Mouse (Mus musculus) cerebellum, adult 9-10 months (tissue): ENCODE data around the gene Dnmt3l.
A peak's percentile ranks its signal among the peaks of the same experiment; 100 is the strongest.

ENCODE experiments used
- DNase-seq: peaks from one replicate; pipeline ENCODE4 v3.0.0; 2022

The Dnmt3l gene

DNA sequence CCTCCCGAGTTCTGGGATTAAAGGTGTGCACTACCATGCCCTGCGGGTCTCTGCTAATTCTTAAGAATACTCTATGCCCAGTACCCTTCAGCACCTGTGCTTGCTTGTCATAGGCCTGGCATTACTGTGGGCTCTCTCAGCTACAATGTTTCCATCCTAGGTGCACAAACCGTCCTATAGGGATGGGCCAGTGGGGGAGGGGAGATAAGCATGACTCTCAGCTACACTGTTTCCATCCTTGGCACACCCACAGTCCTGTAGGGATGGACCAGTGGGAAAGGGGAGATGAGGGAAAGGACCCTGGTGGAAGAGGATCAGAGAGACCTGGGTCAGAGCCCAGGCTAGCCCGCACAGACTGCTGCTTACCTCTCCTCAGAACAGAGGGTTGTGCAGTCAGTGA is 4.6 kb upstream of the Dnmt3l start:
- no peak for DNase-seq

DNA sequence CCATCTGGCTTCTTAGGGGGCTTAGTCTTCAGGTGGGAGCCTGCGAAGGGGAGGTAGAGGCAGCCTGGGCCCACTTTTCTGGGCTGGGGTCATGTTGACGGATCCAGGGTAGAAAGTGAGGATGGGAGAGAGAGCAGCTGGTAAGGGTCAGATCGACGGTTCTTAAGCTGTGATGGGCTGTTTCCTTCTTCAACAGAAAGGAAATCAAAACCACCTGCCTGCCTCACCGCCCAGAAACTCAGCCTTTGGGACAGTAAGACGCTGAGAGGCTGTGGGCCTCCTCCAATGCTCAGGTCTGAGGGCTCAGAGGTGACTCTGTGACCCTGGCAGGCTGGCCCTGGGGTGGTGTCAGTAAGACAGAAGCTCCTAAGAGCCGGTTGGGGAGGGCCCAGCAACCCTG is 349 bp downstream of the Dnmt3l start:
- no peak for DNase-seq

DNA sequence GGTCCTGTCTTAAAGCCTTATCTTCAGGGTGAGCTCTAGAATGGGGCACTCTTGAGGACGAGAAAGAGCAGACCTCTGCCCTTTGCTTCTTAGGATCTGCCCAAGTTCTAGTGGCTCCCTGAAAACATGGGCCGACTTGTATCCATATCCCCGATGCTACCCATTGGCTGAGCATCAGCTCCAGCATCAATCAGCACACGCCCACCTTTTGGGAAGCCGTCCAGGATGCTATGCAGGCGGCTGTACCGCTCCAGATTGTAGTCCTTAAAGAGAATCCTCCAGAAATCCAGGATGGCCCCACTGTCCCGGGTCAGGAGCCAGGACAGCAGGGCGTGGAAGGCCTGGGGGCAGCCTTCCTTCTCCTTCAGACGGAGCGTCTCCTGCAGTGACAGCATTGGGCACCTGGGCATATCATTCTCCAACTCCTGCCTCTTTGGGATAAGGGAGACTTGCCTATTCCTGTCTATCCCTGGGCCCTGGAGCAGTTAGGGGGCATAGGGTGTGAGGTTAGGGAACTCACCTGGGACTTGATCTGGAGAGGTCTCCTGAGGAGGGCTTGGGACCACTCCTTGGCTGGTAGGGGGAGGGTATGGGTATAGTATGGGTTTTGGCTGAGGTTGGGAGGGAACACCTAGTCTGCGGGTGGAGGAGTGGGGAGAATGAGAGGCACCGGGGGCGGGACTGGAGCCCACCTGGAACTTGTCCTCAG is 1.1 kb downstream of the Dnmt3l start:
- no peak for DNase-seq

DNA sequence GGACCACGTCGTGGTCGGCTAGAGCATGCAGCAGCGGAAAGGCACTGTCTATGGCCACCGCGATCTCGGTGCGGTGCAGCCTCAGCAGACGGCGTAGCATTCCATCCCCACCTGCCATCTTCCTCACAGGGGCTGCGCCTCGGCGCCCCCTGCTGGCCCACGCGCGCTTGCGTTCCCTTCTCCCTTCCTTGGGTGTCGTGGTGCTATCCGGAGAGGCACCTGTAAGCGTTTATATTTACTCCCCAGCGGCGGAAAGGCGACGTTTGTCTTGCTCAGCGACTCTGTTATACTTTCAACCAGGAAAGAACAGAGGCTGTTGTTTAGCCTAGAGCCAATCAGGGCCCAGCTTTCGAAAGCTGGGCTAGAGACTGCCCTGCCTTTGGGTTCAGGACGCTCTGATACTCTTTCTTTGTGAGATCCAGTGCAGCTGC is 1.7 kb downstream of the Dnmt3l start, which contains the start of gene Aire:
Gene Aire, minus strand, starts transcription at position 205 of the 431 bp plus-strand sequence.
- DNase-seq, result peak; percentile 46

DNA sequence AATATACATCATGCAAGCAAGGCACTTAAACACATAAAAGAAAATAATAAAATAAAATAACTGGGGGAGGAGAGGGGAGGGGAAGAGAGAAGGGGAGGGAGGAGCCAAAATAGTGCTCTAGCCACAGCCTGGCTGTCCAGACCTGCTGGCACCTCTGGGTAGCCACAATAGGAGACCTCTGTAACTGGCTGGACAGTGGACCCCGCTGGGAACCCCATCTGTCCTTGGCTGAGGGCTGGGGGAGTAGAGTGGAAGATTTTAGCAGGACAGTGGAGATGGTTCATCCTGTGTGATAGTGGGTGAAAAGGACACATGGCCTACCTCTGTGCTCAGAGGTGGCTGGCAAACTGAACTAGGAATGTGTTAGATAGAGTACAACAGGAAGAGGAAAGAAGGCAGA is 2.8 kb downstream of the Dnmt3l start:
- no peak for DNase-seq

DNA sequence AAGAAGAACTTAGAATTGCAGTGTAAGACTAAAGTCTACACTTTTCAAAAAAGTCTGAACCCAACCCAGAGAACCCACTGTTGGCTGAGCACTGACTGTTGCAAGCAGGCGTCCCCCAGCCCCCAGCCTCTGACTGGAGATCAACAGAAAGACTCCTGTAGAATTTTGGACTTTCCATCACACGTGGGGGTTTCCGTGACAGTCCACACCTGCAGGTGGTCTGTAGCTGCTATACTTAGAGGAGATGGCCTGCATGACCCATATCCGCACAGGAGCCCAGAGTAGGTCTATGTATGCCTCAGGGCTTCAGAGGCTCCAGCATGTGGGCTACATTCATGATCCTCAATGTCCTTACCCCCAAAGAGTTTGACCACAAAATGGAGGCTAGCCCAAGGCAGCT is 4.6 kb downstream of the Dnmt3l start:
- DNase-seq, result no peak

DNA sequence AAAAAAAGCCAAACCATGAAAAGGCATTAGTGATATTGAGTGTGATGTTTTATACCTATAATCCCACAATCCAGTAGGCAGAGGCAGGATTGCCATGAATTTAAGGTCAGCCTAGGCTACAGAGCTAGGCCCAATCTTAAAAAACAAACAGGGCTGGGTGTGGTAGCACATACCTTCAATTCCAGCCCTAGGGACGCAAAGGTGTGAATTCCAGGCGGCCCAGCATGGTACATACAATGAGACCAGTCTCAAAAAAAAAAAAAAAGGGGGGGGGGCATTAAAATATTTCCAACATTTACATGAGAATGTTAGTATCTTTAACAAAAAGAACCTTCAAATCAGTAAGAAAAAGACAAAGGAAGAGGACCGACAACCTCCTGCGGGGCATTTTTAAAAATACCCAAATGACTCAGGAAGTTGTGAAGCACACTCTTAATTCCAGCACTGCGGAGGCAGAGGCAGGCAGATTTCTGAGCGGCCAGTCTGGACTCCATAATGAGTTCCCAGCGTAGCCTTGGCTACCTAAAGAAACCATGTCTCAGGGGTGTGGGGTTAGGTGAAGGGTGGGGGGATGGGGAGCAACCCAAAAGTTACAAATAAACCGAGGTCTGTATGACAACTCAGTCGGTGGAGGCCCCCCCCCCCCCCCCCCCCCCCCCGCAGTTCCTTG is 6.4 kb downstream of the Dnmt3l start:
- DNase-seq, result no peak

DNA sequence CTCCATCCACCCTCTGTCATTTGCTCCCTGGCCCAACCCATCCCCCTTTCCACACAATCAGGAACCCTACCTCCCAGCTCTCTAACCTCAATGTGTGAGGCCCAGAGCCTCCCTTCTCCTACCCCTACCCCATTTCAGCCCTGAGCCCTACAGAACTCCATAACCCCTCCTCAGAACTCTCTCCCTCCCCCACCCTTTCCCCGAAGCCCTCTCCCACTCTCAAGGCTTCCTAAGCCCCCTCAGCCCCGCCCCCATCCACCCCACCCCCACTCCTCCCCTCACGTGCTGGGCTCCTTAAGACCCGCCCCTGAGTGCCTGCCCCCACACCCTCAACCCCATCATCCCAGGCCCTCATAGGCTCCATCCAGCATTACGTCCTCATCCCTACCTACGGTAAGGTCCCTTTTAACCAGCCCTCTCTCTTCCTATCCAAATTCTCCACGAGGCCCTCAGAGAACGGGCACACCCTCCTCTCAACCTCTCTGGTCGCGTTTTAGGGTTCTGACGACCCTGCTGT is 7.8 kb downstream of the Dnmt3l start:
- no peak for DNase-seq

DNA sequence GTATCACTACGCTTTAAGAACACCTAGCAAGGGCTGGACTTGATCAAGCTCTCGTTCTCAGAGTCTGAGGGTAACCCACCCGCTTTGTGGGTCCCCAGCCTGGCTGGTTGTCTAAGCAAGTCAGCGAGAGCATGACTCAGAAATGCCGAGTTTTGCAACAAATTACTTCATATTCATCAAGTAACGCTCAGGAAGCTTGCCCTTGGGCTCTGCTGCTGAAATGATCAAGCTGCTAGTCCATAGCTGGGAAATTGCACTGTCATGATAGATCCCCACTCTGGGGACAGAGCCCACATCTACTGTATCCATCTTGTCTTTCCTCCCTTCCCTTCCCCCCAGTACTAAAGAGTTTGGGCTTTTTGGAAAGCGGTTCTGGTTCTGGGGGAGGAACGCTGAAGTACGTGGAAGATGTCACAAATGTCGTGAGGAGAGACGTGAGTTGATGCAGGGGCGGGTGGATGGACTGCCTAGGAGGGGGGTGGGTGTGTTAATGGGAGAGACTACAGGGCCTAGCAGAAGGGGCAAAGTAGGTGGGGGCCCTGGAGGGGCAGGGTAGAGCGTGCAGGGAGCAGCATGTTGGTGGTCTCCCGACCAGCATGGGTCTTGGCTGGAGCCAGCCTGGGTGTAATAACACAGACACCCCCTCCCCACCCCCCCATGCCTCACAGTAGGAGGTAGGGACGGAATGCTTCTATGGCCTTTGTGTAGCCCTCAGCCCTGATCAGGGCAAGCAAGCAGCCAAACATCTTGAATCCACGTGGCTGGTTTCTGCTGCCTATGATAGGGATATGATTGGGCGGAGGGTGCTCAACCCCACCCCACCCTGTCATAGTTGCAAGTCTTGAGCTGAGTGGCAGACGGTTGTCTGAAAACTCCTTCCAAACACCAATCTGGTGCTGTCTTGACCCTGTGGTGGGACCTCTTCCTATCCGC is 13.2 kb downstream of the Dnmt3l start:
- no peak for DNase-seq

DNA sequence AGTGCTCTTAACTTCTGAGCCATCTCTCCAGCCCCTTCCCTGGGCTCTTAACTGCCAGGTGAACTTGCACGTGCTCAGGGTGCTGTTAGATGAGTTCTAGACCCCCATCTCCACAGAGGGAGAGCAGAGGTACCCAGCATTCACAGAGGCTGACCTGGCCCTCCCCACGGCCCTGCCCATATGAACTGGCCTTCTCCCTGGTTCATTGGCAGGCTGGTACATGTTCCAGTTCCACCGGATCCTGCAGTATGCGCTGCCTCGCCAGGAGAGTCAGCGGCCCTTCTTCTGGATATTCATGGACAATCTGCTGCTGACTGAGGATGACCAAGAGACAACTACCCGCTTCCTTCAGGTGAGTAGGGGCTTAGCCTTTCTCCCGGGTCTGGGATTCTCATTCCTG is 15.3 kb downstream of the Dnmt3l start:
- no peak for DNase-seq

DNA sequence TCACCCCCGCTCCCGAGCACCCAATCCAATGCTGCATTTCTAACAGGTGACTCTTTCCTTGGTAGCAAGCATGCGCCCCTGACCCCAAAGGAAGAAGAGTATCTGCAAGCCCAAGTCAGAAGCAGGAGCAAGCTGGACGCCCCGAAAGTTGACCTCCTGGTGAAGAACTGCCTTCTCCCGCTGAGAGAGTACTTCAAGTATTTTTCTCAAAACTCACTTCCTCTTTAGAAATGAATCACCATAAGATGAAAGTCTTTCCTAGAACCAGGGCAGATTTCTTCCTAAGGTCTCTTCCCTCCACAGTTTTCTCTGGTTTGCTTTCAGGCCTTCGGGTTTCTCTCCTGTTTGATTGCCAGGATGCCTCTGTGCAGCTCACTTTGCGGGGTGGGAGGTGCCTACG is 21.4 kb downstream of the Dnmt3l start:
- no peak for DNase-seq

DNA sequence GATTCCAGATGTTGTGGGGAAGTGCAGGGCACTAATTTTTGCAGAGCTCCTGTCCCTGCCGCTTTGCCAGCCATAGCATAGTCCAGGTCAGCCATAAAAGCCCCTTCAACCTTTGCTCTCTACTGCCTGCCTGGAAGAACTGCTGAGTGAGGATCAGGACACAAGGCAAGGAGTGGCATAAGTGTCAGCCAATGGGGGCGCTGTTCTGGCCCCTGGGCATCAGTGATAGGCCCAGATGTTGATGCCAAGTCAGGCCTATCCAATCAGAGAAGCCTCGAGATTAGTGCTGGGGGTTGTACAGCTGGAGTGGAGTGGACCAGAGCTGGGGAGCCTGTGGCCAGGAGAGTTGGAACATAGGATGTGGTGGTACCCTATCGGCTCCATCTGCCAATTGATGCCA is 25.5 kb downstream of the Dnmt3l start:
- DNase-seq, result no peak

DNA sequence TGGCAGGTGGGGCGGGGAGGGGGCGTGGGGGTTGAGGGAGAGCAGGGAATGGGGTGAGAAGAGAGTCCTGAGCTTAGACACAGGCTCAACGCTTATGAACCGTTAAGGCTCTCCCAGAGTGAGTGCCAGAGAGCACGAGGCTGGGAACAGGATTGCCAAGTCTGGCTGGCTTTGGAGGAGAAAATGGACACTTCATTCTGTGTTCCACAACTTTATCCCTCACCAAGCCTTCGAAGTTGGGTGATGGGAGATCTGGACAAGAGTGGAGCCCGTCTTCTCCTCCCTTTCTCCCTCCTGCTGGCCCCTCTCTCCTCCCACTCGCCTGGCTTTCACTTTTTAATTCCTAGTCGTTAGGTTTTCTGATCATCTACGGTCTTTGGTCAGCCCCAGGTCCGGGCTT is 26.8 kb downstream of the Dnmt3l start:
- no peak for DNase-seq

DNA sequence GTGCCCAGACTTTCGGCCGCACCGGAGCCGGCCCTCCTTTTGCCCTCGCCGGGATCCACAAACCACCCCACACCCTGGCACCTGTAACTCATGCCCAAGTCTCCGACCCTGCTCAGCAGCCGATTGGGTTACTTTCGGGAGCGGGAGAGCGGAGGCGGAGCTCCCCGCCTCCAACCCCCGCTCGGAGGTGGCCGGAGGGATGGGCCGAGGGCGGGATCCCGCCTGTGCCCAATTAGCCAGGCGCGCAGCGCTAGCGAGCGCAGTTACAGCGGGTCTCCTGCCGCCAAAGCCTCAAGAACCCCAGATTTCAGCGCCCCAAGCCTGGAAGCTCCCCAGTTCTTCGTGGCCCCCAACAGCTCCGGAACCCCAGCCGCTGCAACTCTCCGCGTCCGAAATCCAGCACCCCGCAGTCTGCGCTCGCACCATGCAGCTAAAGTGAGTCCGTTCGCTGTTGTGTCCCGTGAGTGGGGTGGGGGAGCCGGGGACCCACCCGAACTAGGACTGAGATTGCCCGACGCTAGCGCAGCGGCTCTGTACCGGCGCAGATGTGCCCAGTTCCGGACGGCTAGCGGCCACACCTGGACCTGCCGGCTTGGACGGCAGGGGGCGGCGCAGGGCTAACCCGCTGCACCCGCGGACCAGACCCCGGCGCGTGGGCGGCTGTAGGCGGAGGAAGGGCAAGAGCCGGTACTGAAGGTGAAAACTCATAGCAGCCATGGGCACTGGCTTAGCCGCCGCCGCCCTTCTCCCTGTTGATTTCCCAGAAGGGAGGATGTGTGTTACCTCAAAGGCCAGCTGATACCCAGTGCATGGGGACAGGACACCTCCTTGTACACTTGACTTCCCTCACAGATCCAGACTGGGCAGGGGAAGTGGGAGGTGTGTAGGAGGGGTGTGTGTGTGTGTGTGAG is 27.6 kb downstream of the Dnmt3l start, which contains the start of gene Icosl:
Gene Icosl, plus strand, starts transcription at position 202 of the 911 bp plus-strand sequence.
- DNase-seq, result peak; percentile 27

DNA sequence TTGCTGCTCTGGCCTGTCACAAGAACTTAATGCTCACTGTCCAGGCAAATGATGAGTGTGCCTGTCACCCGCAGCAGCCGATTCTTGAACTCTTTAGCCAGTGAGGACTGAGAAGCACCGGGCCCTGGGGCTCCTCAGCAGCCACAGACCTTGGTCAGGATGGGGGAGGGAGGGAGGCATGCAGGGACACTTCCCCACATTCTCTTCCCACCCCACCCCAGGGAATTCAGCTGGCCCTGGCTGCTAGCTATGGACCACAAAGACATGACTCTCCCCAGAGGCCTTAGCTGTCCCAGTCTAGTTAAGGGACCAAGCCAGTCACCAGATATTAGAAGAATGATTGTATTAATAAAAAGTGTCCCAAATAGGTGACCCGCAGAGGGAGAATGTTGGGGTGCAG is 32.4 kb downstream of the Dnmt3l start:
- DNase-seq, result no peak

DNA sequence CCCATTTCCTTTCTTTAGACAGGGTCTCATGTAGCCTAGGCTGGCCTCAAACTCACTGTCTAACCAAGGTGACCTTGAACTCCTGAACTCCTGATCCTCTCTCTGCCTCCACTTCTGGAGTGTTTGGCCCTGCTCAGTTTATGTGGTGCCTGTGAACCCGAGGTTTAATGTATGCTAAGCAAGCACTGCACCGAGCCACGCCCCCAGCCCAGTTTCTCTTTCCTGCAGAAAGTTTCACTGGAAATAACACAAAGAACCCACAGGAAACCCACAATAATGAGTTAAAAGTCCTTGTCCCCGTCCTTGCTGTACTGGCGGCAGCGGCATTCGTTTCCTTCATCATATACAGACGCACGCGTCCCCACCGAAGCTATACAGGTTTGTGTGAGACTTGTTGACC is 33.2 kb downstream of the Dnmt3l start:
- DNase-seq, result no peak

DNA sequence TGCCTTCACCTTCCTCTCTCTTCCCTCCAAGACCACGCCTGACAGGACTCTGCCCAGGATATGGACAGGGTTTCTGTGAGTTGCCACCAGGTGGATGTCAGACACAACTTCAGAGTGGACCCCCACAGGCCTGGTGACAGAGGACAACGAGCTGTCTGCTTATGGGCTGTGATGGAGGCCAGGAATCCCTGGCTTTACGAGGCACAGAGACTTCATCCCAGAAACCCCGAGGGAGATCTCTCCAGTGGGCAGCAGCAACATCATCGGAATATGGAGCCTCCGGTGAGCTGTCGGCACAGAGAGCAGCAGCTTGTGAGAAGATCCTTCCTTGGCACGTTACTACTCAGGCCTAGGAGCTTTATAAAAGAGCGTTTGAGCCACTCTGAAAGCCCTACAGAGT is 36.1 kb downstream of the Dnmt3l start:
- DNase-seq, result no peak

DNA sequence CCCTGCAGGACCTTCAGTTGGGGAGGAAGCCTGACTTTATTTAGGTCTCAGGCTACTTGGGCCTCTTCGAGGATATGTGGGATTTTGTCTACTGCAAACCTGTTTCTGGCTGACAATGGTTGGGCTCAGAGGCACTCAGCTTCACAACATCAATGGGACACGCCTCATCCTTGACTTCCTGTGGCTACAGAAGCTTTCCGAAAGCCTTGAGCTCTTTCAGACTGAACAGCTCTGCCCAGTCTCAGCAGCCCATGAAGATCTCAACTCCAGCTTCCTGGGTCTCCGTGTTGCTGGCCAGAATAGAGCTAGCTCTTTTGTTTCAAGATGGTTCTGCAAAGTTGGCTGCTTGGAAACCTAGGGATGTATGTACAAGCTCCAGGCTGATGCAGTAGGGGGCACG is 36.5 kb downstream of the Dnmt3l start:
- no peak for DNase-seq

DNA sequence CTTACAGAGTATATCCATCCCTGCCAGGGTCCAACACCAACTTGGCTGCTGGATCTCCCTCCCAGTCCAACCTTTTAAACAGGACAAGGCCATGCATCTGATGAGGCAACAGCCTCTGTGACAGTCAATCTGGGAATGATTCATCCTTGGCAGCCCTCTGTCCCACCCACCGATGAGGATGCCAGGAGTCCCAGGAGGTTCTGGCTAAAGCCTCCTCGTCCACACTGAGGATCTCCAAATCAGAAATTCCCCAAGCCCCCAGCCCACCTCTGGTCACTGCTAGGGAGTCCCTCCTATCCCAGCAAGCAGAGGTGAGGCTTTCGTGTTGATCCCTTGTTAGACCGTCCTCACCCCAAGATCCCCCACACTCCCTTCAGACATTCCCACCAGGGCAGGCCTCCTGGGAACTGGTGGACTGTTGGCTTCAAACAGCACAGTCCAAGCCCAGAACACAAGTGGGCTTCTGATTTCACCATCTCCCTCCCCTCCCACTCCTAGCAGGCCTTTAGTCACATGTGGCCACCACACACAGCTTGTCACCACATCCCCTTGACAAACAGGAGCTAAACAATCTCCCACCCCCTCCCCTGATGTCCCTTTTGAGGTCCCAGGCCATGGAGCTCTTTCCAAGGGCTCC is 38.3 kb downstream of the Dnmt3l start:
- DNase-seq, result no peak

DNA sequence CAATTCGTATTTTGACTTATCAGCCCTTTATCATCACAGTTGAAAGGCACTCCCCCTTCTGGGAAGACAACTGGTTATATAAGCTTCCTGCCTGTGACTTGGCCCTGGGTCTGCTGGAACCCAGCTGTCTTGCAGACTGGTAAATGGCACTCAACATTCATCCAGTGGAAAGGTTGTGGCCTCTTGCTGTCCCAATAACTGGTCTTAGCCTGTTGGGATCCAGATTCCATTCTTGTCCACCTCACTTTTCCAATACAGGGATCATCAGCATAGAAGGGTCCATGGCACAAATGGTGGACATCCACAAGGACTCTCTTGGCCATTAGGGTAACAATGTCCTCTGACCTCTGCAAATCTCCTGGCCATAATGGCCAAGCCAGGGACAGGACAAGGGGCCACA is 42.3 kb downstream of the Dnmt3l start:
- no peak for DNase-seq

DNA sequence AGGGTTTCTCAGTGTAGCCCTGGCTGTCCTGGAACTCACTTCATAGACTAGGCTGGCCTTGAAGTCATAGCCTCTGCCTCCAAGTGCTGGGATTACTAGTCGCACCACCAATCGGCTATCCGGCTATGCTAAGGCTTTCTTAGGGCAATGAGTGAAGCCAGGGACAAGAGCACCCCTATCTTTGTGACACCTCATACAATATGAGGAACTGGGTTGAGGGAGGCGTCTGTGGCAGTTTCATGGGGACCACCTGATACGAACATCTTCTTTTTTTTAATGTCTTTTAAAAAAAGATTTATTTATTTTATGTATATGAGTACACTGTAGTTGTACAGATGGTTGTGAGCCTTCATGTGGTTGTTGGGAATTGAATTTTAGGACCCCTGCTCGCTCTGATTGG is 44.0 kb downstream of the Dnmt3l start:
- DNase-seq, result no peak
